Mouse (Mus musculus) common myeloid progenitor, adult 5-6 weeks (primary cell): Measurements from ENCODE around the gene Rrnad1. TPM values are rescaled to one million over a fixed set of nuclear protein-coding genes. Genes with fewer than 3 reads are reported as not detected.
A peak's percentile ranks its signal among the peaks of the same experiment; 100 is the strongest.

Experiments
- ATAC-seq: replicated peaks from 2 replicates; pipeline ENCODE4 v1.8.0; 2016; ENCODE audit warnings: low read depth, mild to moderate bottlenecking, moderate TSS enrichment, inconsistent platforms; ENCODE audit not compliant: poor library complexity, severe bottlenecking
- total RNA-seq: library from RNA; stranded (forward); fragments of 200-1000, 187-1606 nt; gene quantifications from 2 replicates; pipeline ENCODE4 v1.2.3, GENCODE M21; 2017

The Rrnad1 gene
- total RNA-seq: 11.3 and 13.5 TPM in 2 replicates

- peak; percentile 96 for ATAC-seq
Measured at GRCm38 (mm10) chr3:87930078-87930795, at the start of gene Rrnad1, which contains the start of gene Isg20l2. Gene Rrnad1, minus strand, starts transcription at chr3:87930717. Gene Isg20l2, plus strand, starts transcription at chr3:87930314.

- no peak for ATAC-seq
Measured at GRCm38 (mm10) chr3:87980085-87980484, 49.6 kb upstream of the Rrnad1 start.

GRCm38 (mm10) chr3:87979493-87979892, 49.0 kb upstream of the Rrnad1 start:
- ATAC-seq: no peak

GRCm38 (mm10) chr3:87974381-87974987, 44.0 kb upstream of the Rrnad1 start:
- no peak for ATAC-seq

- ATAC-seq: no peak
Measured at GRCm38 (mm10) chr3:87973593-87974380, 43.3 kb upstream of the Rrnad1 start.

GRCm38 (mm10) chr3:87972776-87973175, 42.3 kb upstream of the Rrnad1 start:
- no peak for ATAC-seq

GRCm38 (mm10) chr3:87972203-87972664, 41.7 kb upstream of the Rrnad1 start:
- ATAC-seq: no peak

GRCm38 (mm10) chr3:87971489-87972202, 41.1 kb upstream of the Rrnad1 start:
- ATAC-seq: no peak

GRCm38 (mm10) chr3:87970939-87971488, 40.5 kb upstream of the Rrnad1 start, which contains the start of gene Nes:
Gene Nes, plus strand, starts transcription at chr3:87971078.
- peak; percentile 51 for ATAC-seq

- peak; percentile 53 for ATAC-seq
Measured at GRCm38 (mm10) chr3:87970184-87970938, 39.8 kb upstream of the Rrnad1 start.

GRCm38 (mm10) chr3:87960586-87961191, 30.2 kb upstream of the Rrnad1 start:
- ATAC-seq: peak; percentile 99

GRCm38 (mm10) chr3:87960191-87960585, 29.7 kb upstream of the Rrnad1 start:
- no peak for ATAC-seq

- ATAC-seq: no peak
Measured at GRCm38 (mm10) chr3:87959371-87959770, 28.9 kb upstream of the Rrnad1 start.

GRCm38 (mm10) chr3:87958967-87959366, 28.4 kb upstream of the Rrnad1 start:
- no peak for ATAC-seq

- ATAC-seq: no peak
Measured at GRCm38 (mm10) chr3:87958476-87958875, 28.0 kb upstream of the Rrnad1 start.

- no peak for ATAC-seq
Measured at GRCm38 (mm10) chr3:87958056-87958455, 27.5 kb upstream of the Rrnad1 start.

GRCm38 (mm10) chr3:87952440-87952839, 21.9 kb upstream of the Rrnad1 start:
- ATAC-seq: no peak

- no peak for ATAC-seq
Measured at GRCm38 (mm10) chr3:87951946-87952345, 21.4 kb upstream of the Rrnad1 start.
